Mouse (Mus musculus) heart, adult 10 weeks (tissue): ENCODE measurements around the gene AC170998.1. TPM values are rescaled to one million over a fixed set of nuclear protein-coding genes. Genes with fewer than 3 reads are reported as not detected.

Source experiments
- polyA plus RNA-seq: library from polyadenylated mRNA; stranded (reverse); fragments of 350-450 nt; fragmentation: Illumina TruSeq; extraction: RNeasy Lipid Tissue Mini Kit (QIAGEN cat#74804); gene quantifications from one replicate; pipeline ENCODE4 v1.2.3, GENCODE M21; 2014; ENCODE audit warnings: low read depth, low replicate concordance

The AC170998.1 gene
- polyA plus RNA-seq: not detected

GRCm38 (mm10) chr17:28725783-28726182 is at the start of gene AC170998.1:
Gene AC170998.1, plus strand, starts transcription at chr17:28726083.

GRCm38 (mm10) chr17:28689586-28690283 is 36.1 kb upstream of the AC170998.1 start, which contains the start of gene Slc26a8:
Gene Slc26a8, minus strand, starts transcription at chr17:28690233.

GRCm38 (mm10) chr17:28690776-28691686 is 34.9 kb upstream of the AC170998.1 start, which contains the start of gene Mapk14:
Gene Mapk14, plus strand, starts transcription at chr17:28691329.

GRCm38 (mm10) chr17:28769121-28769874 is 43.4 kb downstream of the AC170998.1 start, which contains the start of gene Mapk13:
Gene Mapk13, plus strand, starts transcription at chr17:28769297.

Other genes with a start within 250 kb of the AC170998.1 start
- gene Fkbp5, start 208.6 kb upstream of the AC170998.1 start, polyA plus RNA-seq: 17.5 TPM
- gene Armc12, start 195.3 kb upstream of the AC170998.1 start, polyA plus RNA-seq: not detected
- gene Clpsl2, start 176.7 kb upstream of the AC170998.1 start, polyA plus RNA-seq: not detected
- gene Clps, start 165.3 kb upstream of the AC170998.1 start, polyA plus RNA-seq: not detected
- gene Lhfpl5, start 150.4 kb upstream of the AC170998.1 start, polyA plus RNA-seq: not detected
- 22.2 TPM for gene Srpk1, start 103.4 kb upstream of the AC170998.1 start, polyA plus RNA-seq
- gene Slc26a8, start 35.9 kb upstream of the AC170998.1 start, polyA plus RNA-seq: 0.31 TPM
- gene Mapk14, start 34.8 kb upstream of the AC170998.1 start, polyA plus RNA-seq: 64.9 TPM
- gene Mapk13, start 43.2 kb downstream of the AC170998.1 start, polyA plus RNA-seq: 0.60 TPM
- gene Brpf3, start 75.0 kb downstream of the AC170998.1 start, polyA plus RNA-seq: 13.1 TPM
- not detected for gene Pnpla1, start 132.3 kb downstream of the AC170998.1 start, polyA plus RNA-seq
- not detected for gene 4930539E08Rik, start 189.2 kb downstream of the AC170998.1 start, polyA plus RNA-seq
- not detected for gene Pxt1, start 217.8 kb downstream of the AC170998.1 start, polyA plus RNA-seq
- 30.7 TPM for gene Kctd20, start 225.9 kb downstream of the AC170998.1 start, polyA plus RNA-seq